Mouse (Mus musculus): Measurements from ENCODE around the gene Nktr. TPM values are rescaled to one million over a fixed set of nuclear protein-coding genes. Genes with fewer than 3 reads are reported as not detected.

Nktr gene
- polyA plus RNA-seq, 1 experiment: 20.7 TPM

- Histone ChIP-seq H3K4me3 (ENCODE audit: insufficient read depth, low read depth, low read length) (no peak overlapping the region), H3K4me1 (ENCODE audit: control insufficient read depth, insufficient read depth, insufficient read length, low read length) (no peaks in the 10 kb centered on the region), H3K27ac (replicated peaks; ENCODE audit: low read depth, low read length) (no peak overlapping the region)
These were observed 21.5 kb downstream of the Nktr start for GRCm38 (mm10) chr9:121740490-121740889.

GRCm38 (mm10) chr9:121741168-121741567 lies 22.2 kb downstream of the Nktr start:
- Histone ChIP-seq H3K4me3 (ENCODE audit: insufficient read depth, low read depth, low read length) (no peak overlapping the region), H3K4me1 (ENCODE audit: control insufficient read depth, insufficient read depth, insufficient read length, low read length) (no peaks in the 10 kb centered on the region), H3K27ac (replicated peaks; ENCODE audit: low read depth, low read length) (no peak overlapping the region)

- H3K4me3 ChIP-seq (ENCODE audit: insufficient read depth, low read depth, low read length): no peak overlapping the region
- H3K4me1 ChIP-seq (ENCODE audit: control insufficient read depth, insufficient read depth, insufficient read length, low read length): no peaks in the 10 kb centered on the region
- no peak overlapping the region for H3K27ac ChIP-seq (replicated peaks; ENCODE audit: low read depth, low read length)
These were observed 25.1 kb downstream of the Nktr start for GRCm38 (mm10) chr9:121744051-121744450.

GRCm38 (mm10) chr9:121752774-121753173 lies 33.8 kb downstream of the Nktr start:
- Histone ChIP-seq H3K4me1 (ENCODE audit: control insufficient read depth, insufficient read depth, insufficient read length, low read length) (no peaks in the 10 kb centered on the region), H3K4me3 (ENCODE audit: insufficient read depth, low read depth, low read length) (no peak overlapping the region), H3K27ac (replicated peaks; ENCODE audit: low read depth, low read length) (no peak overlapping the region)

GRCm38 (mm10) chr9:121754624-121755023 lies 35.7 kb downstream of the Nktr start:
- H3K4me1 ChIP-seq (ENCODE audit: control insufficient read depth, insufficient read depth, insufficient read length, low read length): no peaks in the 10 kb centered on the region; the same call in 1 of the 2 replicates
- no peak overlapping the region for H3K4me3 ChIP-seq (ENCODE audit: insufficient read depth, low read depth, low read length)
- no peak overlapping the region for H3K27ac ChIP-seq (replicated peaks; ENCODE audit: low read depth, low read length)

- Histone ChIP-seq H3K4me3 (ENCODE audit: insufficient read depth, low read depth, low read length) (no peak overlapping the region), H3K4me1 (ENCODE audit: control insufficient read depth, insufficient read depth, insufficient read length, low read length) (no peaks in the 10 kb centered on the region; the same call in 1 of the 2 replicates), H3K27ac (replicated peaks; ENCODE audit: low read depth, low read length) (no peak overlapping the region)
These were observed 37.8 kb downstream of the Nktr start for GRCm38 (mm10) chr9:121756785-121757184.

GRCm38 (mm10) chr9:121757432-121757831 lies 38.5 kb downstream of the Nktr start:
- Histone ChIP-seq H3K27ac (replicated peaks; ENCODE audit: low read depth, low read length) (no peak overlapping the region), H3K4me3 (ENCODE audit: insufficient read depth, low read depth, low read length) (no peak overlapping the region), H3K4me1 (ENCODE audit: control insufficient read depth, insufficient read depth, insufficient read length, low read length) (no peaks in the 10 kb centered on the region; the same call in 1 of the 2 replicates)

- Histone ChIP-seq H3K4me1 (ENCODE audit: control insufficient read depth, insufficient read depth, insufficient read length, low read length) (no peaks in the 10 kb centered on the region; the same call in 1 of the 2 replicates), H3K27ac (replicated peaks; ENCODE audit: low read depth, low read length) (no peak overlapping the region), H3K4me3 (ENCODE audit: insufficient read depth, low read depth, low read length) (peak overlapping the region; percentile 94)
These were observed 39.2 kb downstream of the Nktr start for GRCm38 (mm10) chr9:121757835-121758814.

GRCm38 (mm10) chr9:121759091-121760081 lies 40.4 kb downstream of the Nktr start, which contains the start of gene Zfp651:
TSS of gene Zfp651 (plus strand) at chr9:121759330.
- Histone ChIP-seq H3K4me3 (ENCODE audit: insufficient read depth, low read depth, low read length) (peak within 1 kb of the TSS; percentile 94), H3K4me1 (ENCODE audit: control insufficient read depth, insufficient read depth, insufficient read length, low read length) (no peaks in the 10 kb centered on the region; the same call in 1 of the 2 replicates), H3K27ac (replicated peaks; ENCODE audit: low read depth, low read length) (no peak within 1 kb of the TSS)

- Histone ChIP-seq H3K4me3 (ENCODE audit: insufficient read depth, low read depth, low read length) (peak overlapping the region; percentile 94), H3K27ac (replicated peaks; ENCODE audit: low read depth, low read length) (no peak overlapping the region), H3K4me1 (ENCODE audit: control insufficient read depth, insufficient read depth, insufficient read length, low read length) (no peaks in the 10 kb centered on the region; the same call in 1 of the 2 replicates)
These were observed 41.5 kb downstream of the Nktr start for GRCm38 (mm10) chr9:121760271-121761090.

GRCm38 (mm10) chr9:121761091-121761665 lies 42.2 kb downstream of the Nktr start:
- H3K4me3 ChIP-seq (ENCODE audit: insufficient read depth, low read depth, low read length): peak overlapping the region; percentile 94
- H3K27ac ChIP-seq (replicated peaks; ENCODE audit: low read depth, low read length): no peak overlapping the region

GRCm38 (mm10) chr9:121761787-121762186 lies 42.8 kb downstream of the Nktr start:
- Histone ChIP-seq H3K4me1 (ENCODE audit: control insufficient read depth, insufficient read depth, insufficient read length, low read length) (no peaks in the 10 kb centered on the region; the same call in 1 of the 2 replicates), H3K27ac (replicated peaks; ENCODE audit: low read depth, low read length) (no peak overlapping the region), H3K4me3 (ENCODE audit: insufficient read depth, low read depth, low read length) (no peak overlapping the region)

More at GRCm38 (mm10) chr9:121761091-121761665, 42.2 kb downstream of the Nktr start:
- no peaks in the 10 kb centered on the region; the same call in 1 of the 2 replicates for H3K4me1 ChIP-seq (ENCODE audit: control insufficient read depth, insufficient read depth, insufficient read length, low read length)

GRCm38 (mm10) chr9:121762248-121762647 lies 43.3 kb downstream of the Nktr start:
- no peak overlapping the region for H3K4me3 ChIP-seq (ENCODE audit: insufficient read depth, low read depth, low read length)
- H3K4me1 ChIP-seq (ENCODE audit: control insufficient read depth, insufficient read depth, insufficient read length, low read length): no peaks in the 10 kb centered on the region; the same call in 1 of the 2 replicates
- no peak overlapping the region for H3K27ac ChIP-seq (replicated peaks; ENCODE audit: low read depth, low read length)

- no peak overlapping the region for H3K27ac ChIP-seq (replicated peaks; ENCODE audit: low read depth, low read length)
- H3K4me1 ChIP-seq (ENCODE audit: control insufficient read depth, insufficient read depth, insufficient read length, low read length): no peaks in the 10 kb centered on the region; the same call in 1 of the 2 replicates
- no peak overlapping the region for H3K4me3 ChIP-seq (ENCODE audit: insufficient read depth, low read depth, low read length)
These were observed 43.8 kb downstream of the Nktr start for GRCm38 (mm10) chr9:121762761-121763160.
